Mouse (Mus musculus) cerebellum, postnatal 25 days (tissue): ENCODE measurements around the gene Cd207.

Experiments
- DNase-seq, 2 experiments: peaks; one replicate each; pipeline ENCODE4 v3.0.0; 2021; ENCODE audit warnings: mixed read lengths in 2 of 2

Cd207 gene

DNA sequence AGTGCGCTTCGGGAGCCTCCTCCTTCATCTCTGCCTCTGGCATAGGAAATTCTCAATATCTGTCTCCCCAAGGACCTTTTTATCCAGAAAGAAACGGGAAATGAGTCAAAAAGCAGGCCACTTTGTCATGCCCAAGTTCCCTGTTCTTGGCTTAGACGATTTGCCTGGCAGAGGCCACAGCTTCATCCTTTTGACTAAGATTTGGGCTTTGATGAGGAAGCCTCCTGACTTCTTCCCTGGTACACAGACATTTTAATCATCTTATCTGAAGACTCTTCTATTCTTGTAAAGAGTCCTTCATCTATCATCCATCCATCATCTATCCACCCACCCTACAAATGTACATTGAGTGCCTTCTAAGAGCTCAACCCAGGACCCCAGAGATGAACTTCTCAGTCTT lies at the start of gene Cd207:
TSS of gene Cd207 (minus strand) at position 101 of the 400 bp plus-strand sequence.
- no peak for DNase-seq

DNA sequence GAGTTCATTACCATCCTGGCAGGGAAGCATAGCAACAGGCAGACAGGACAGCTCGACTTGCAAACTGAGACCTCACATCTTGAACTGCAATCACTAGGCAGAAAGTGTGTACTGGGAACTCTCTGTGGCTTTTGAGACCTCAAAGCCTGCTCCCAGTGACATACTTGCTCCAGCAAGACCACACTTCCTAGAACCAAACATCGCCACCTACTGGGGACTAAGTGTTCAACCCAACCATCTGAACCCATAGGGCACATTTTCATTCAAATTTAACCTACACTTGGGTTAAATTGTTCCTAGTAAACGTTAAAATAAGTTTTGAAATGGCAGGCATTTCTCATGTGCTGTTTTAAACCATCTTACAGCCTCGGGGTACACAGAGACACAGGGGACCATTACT lies 49.5 kb upstream of the Cd207 start:
- no peak for DNase-seq

DNA sequence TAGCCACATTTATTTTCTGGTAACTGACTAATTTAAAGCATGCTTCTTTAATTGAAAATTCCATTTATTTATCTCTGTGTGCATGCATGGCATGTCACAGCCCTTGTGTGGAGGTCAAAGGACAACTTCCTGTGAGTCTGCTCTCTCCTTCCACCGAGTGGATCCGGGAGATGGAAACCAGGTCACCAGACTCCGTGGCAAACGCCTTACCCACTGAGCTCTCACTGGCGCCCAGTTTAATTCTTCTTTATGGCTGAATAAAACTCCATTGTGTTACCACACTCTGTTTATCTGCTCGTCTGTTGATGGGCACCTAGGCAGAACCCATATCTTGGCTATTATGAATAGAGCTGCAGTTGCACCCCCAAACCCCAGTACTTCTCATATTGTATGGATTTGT lies 44.9 kb upstream of the Cd207 start:
- DNase-seq, result no peak

DNA sequence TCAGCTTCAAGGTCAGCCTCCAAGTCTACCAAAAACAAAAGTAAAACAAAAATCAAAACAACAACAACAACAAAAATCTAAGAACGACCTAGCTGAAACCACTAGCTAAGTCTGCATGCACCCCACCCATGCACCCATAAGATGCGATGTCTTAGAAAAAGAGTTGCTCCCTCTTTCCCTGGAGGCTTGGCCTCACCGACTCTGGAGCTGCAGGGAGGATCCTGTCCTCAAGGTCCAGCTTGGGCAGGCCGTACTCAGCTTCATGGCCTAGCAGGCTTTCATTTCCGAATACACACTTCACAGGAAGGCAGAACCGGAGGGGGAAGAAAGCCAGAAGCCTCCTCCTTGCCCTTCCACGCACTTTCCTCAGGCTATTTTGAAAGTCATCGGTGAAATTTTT lies 39.4 kb upstream of the Cd207 start:
- DNase-seq, result no peak

DNA sequence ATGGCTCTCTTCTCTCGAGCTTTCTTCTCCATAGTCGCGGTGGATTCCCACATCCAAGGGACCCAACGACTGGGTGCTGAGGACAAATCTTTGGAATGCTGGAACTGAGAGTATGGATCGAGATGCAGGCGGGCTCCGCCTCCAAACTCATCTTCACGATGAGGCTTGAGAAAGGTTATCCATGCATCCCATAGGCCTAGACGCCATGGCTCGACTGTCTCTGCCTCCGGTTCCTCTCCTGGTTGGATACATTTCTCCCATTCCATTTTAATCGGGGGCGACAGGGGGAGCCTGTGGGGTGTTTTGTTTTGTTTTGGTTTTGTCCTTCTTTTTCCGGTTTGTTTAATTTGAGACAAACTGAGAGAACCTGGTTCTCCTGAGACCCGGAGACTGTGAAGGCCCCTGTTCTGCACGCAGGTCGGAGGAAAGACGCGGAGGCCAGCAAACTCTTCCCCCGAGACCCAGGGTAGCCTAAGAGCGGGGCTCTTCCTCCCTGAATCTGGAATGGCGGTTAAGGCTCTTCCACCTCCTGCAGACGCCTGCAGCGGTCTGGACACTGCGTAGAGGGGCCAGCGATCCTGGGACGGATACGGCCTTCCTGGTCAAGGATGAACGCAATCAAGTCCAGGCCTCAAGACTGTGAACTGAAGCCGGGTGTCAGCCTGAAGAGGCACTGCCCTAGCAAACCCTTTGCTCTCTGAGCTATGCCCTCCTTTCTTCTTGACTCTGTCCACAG lies 38.0 kb upstream of the Cd207 start:
- peak in 1 of 2 experiments; percentile 35 for DNase-seq

DNA sequence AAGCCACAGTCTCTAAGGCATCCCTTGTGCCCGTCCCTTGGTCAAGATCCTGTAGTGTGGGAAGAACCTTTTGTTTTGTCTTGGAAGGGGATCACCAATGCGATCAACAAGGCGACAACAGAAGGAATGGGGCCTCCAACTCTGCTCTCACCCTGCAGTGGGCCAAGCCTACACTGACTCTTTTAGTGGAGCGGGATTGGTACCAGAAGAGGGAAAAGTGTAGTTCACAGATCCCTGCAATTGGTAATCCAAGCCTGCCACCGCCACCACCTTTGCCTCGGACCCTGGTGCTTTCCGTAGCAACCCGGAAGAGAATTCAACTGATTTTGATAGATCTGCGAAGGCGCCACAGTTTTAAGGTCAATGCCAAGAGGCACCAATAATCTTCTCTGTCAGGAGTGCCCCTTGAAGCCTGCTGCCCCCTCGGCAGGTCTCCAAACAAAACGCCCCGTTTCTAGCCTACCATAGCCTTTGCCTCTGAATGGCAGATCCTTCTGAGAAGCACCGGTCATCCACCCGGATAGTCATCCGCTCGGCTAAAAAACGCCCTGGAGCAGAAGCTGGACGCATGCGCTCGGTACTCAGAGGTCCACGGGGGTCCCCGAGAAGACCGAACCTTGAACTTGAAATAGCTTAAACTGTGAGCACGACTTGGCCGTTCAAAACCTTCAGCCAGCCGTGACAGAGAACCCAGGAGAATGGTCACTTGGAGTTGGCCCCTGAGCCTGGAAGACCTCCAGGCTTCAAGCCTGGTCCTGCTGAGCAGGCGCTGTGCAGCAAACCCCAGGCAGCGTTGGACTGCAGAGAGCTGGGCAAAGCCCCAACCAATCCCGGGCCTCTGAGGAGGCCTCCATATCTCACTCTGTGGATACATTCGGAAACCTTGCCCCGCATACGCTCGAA lies 36.8 kb upstream of the Cd207 start:
- peak; percentile 39 to 42 for DNase-seq

DNA sequence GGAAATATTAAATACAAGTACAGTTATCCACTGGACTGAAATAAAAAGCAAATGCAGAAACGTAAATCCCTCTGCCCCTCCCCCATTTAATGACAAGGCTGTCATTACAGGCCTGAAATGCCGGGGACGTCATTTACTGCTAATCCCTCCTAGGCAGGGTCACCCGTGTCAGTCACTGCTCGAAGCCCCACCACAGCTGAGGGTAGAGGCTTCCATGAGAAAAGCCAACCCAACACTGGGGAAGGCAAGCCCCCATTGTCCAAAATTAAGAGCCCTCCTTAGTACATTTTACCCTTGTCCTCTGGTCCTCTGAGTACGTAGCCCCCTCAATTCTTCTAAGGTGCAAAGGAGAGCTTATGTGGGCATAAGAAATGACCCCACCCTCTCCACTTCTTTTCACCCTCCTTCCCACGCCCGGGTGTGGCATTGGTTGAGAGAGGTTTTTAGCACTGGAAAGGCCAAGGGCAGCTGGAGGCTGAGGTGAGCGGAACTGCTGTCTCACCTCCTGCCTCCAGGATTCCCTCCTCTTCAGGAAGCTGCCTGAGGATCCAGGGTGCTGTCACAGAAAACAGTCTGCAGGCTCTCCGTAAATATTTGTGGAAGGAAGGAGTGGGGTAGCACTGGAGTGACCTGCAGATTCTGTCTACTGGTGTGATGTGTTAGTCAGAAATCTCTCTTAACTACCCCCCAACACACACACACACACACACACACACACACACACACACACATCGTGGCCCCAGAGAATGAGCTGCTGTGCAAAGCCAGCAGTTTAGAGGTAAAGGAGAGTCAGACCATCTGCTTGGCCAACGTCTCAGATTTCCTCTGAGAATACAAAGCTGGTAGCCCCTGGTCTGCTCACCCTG lies 35.8 kb upstream of the Cd207 start:
- no peak for DNase-seq

DNA sequence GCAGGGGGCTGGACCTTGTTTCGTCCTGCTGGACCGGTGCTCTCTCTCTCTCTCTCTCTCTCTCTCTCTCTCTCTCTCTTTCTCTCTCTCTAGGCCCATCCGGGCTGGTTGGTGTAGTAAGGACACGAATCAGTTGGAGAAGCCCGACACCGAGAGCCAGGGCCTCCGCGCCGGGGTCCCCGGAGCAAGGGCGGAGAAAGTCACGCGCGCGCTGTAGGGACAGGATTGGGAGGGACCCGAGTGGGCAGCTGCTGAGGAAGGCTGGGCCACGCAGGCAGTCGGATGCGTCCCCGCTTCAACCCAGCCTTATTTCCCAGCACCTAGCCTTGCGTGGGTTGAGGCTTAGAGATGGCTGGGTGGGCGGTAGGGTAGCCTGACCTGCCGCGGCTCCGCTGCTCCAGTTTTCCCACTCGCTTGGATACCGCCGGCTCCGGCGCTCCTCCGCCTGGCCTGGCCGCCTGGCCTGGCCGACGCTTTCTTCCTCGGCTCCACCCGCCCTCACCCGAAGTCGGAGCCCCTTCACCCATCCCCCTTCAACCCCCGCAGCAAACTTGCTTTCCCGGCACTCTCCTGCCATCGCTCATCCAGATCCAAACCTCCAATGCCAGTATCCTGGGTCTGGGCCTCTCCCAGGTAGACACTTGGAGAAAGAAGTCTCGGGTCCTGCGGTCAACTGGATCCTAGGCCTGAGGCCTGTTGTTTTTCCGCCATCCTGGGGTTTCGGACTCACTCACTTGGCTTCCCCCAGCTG lies 34.2 kb upstream of the Cd207 start:
- no peak for DNase-seq

DNA sequence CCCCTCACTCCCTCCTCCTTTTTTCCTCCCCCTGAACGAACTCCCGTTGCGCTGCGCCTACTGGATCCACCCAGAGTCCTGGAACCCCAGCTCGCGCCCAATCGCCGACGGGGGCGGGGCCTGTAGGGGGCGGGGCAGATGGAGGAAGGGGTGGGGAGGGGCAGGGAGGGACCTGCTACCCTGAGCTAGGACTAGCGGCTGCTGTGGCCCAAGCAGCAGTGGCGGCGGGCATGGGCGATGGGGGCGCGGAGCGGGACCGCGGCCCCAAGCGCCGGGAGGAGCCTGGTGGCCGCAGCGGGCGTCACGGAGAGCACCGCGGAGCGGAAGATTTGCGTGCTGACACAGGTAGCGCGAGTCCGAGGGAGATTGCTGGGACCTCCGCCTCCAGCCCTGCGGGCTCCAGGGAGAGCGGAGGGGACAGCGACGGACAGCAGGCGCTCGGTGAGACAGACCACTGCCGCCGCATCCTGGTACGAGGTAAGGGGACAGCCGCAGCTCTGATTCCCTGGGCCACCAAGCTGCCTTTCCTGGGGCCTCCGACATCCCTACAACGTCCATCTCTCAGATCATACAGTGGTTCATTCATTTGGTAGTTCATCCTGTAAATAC lies 33.5 kb upstream of the Cd207 start, which contains the start of gene Vax2:
TSS of gene Vax2 (plus strand) at position 198 of the 609 bp plus-strand sequence.
- DNase-seq, result peak; percentile 23 to 51

DNA sequence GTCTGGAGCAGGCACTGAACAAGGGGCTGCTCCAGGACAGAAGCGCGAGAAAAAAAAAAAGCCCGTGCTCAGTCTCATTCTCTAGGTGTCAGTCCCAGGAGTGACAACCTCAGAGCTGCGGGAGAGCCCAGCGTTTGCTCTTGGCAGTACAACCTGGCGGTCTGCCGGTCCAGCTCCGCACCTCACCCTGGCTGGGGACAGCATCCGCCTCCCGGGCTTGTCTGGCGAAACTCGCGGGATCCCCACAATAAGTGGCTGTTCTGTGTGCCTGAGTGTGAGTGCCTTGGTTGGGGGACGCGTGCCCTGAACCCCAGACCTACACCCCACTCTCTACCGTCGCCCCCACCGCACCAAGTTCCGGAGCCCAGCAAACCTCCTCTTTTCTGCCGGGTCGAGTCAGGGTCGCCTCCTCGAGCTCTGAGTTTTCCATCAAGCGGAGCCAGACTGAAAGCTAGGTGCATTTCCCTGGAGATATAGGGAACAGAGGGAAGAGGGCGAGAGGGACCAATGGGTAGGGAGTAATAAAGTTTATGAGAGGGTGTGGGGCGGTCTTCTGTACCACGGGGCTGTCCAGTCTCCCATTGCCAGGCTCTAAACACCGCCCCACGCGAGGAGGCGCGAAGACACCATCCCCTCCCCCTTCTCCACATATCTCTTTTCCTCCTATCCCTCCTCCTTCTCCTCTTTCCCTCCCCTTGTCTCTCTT lies 32.9 kb upstream of the Cd207 start:
- DNase-seq, result no peak

DNA sequence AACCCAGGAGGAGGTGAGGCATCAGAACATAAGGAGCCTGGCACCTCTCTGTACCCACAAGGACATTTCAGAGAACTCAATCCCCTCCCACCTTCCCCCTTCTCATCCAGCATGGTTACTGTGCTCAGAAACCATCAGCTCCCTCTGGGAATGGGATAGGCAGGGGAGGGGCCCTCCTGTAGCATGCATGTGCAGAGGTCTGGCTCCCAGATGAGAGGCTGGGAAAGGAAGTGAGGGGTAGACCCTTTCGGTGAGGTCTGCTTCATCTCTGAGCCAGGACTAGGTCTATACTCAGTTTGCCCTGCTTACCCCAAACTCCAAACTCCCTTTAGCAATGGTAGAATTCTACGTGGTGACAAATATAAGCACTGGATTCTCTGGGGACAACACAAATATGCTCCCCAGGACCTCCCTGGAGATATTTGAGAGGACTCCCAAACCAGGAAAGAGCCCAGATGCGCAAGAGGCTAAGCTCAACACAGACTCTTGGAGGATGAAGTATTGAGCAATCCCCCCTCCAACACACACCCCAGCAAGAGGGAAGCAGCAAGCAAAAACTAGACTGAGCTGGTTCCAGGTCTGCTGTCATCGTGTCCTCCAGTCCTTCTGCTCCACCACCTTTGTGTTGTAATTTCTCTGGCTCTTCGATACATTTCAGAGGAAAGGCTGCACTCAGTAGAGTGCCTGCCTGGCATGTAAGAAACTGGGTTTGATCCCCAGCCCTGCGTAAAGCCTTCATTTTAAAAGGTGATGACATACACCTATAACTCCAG lies 30.3 kb upstream of the Cd207 start:
- DNase-seq, result no peak

DNA sequence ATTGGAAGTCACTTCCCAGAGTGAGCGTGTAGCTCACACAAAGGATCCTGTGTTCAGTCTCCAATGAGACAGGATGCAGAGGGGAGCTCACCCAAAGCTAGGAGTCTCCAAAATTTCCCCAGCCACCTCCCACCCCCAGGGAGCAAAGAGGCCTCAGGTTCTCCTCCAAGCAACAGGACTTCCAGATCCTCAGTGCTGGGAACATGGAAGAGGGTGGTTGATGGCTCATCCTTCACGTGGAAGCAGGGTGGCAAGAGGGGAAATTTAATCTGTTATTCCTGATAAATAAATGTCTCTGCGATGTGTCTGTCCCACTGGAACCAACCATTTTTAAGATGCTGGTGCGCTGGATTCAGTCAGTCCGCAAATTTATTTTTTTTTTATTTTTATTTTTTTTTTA lies 27.0 kb upstream of the Cd207 start:
- no peak for DNase-seq

DNA sequence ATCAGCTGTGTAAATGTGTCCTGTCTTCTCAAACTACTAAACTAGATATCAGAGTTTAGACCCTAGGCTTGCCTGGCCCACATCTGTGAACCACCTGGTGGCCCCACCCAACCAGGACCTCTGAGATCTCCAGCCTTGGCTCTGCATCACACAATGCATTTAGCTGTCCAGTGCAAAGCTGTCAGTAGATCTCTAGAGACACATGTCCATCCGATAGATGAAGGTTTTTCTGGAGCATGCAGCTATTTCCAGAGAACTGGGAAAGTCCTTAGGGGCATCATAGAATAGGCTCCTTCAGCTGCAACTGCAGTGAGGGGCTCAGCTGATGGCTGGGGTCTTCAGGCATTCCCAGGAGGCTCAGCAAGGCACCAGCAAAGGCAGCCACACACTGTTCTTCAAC lies 26.6 kb upstream of the Cd207 start:
- DNase-seq, result no peak

DNA sequence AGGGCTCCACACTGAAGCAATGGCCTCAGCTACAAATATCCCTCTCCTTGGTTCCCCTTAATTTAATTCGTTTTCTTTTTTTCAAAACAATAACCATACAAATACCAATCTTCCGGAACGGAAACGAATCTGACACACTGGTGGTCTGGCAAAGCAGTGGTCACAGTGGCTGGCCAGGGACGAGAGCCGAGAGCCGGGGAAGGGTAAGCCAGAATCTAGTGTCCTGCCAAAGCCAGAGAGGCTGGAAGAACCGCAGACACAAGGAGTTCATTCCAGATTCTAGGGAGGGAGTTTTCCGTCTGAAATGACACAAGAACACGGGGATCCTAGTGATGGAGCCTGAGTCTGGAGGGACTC lies 26.0 kb upstream of the Cd207 start:
- DNase-seq, result no peak

DNA sequence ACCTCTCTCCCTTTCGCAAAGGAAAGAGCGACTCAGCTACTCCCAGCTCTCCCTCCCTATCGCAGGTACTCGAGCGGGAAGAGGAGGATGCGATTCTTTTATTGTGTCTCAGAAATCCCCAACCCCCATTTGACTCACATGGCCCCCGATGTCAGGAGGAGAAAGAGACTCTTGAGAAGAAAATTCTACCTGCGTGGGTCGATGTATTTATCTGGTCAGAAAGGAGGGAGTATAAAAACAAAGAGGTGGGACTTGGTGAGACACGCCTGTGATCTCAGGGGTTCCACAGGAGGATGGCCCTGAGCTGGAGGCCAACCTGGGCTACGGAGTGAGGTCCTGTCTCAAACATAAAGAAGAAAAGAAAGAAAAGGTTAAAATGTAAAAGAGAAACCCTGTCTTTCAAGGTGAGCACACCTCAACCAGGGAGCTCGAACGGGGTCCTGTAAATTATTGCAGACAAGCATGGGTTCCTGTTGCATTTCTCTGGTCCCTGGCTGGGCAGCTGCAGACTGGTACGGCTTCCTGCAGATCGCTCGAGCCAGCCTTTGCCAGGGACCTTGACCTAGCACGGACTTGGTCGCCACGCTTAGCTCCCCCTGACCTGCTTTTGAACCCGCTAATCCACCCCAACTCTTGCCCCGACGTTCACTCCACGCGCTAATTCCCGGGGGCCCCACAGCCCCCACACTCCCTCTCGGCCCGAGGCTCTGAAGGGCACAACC lies 25.5 kb upstream of the Cd207 start:
- DNase-seq, result peak in 1 of 2 experiments; percentile 27

DNA sequence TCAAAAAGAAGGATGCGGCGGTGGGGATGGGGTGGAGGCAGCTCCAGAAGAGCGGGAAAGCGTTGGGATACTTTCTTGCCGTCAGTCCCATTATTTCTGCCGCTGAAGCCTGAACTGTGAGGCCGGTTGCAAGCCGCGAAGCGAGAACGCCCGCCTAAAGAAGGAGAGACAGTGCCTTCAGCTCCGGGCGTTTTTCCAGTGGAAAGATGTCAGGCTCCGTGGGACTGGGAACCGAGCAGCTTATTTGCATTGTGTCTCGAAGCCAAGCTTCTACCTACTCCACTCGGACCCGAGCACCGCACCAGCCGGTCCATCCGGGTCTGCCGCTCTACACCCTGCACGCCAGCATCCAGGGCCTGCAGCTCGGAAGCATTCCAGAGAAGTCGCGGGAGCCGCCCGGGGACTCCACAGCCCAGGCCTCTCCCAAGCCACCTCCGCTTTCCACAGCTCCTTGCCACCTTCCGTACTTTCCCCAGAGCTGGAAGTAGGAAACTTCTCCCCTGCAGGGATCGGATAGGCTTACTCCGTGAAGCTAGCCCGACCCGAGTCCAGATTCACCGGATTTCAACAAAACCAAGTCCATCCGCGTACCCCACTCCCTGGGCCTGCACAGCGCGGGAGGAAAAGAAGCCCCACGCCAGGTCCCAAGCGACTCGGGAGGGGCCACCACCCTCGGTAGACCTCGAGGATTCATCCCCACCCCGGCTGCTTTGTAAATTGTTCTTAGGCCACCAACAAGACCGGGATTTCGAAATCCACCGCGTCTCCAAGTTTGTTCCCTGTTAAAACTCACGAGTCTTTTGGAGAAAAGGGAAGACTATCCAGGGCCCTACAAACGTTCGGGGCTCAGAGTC lies 24.7 kb upstream of the Cd207 start:
- DNase-seq, result peak; percentile 16 to 23

DNA sequence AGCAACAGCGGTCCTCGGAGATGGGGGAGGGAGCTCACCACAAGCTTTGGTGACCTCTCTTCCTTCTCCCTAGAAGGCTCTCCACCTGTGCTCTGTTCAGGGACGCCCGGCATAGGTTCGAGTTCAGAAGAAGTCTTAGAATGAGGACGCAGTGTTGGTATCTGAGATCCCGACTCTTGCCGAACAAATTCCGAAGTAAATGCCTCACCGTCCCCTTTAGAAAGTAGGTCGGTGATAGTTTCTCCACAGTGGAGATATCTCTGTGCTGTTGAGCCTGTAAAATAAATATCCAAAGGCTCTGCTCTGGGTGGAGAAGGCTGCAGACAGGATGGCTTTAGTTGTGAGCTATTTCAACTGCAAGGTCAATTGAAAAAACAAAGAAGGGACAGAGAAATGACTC lies 23.3 kb upstream of the Cd207 start:
- no peak for DNase-seq

DNA sequence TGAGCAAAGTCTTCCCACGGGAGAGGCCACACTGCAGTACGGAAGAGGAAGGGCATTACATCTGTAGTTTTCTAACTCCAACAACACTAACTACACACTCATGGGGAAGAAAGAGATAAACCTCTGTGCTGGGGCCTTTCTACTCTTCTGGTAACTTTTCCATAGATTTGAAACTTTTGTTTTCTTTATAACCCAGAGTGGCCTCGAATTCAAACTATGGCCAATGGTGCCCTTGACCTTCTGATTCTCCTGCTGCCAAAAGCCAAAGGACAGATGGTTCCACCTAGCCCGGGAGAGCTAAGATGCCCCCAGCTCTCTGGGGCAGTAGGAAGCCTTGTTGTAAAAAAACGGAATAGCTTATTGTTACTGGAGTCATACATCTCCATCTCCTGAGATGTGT lies 22.3 kb upstream of the Cd207 start:
- no peak for DNase-seq

DNA sequence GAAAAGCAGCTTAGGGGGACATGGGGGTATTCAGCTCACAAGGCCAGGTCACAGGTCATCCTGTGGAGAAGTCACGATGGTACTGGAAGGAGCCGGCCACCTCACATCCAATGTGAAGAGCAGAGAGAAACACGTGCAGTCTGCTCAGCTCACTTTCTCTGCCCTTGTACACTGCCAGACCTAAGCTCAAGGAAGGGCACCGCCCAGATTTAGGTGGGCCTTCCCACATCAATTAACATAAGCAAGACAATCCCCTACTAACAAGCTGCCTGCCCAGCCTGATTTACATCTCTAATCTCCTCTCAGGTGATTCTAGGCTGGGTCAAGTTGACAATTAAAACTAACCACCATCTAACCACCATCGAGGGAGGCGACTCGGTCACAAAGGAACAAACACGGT lies 20.3 kb upstream of the Cd207 start:
- no peak for DNase-seq
